Mouse (Mus musculus) Patski (cell line): ENCODE measurements at regions not wholly inside any gene's neighbourhood (a gene's known extent, or its start where the extent isn't known, plus 50 kb on each side); places are given as distances from the start of the nearest gene placed in this dataset.

Experiments used
- ATAC-seq: fragments of 100-300 bp; one replicate; pipeline ENCODE4 v1.8.0; 2021
- CTCF ChIA-PET: fragments of 350-600 bp; sonication (Branson Sonifier 250); formaldehyde crosslinking; loops from one replicate; lab custom pipeline; 2022; ENCODE audit warnings: inconsistent platforms; lab: Charles Lee
- POLR2A ChIA-PET: fragments of 350-600 bp; sonication (Branson Sonifier 250); formaldehyde crosslinking; loops from one replicate; lab custom pipeline; 2022; ENCODE audit warnings: antibody characterized with exemption, inconsistent platforms; lab: Charles Lee
- DNase-seq: peaks from one replicate; pipeline ENCODE4 v3.0.0-alpha.2; 2011; ENCODE audit warnings: low read depth, low spot score
- H3K27me3 ChIP-seq: fragments of 371-371 bp; one replicate; pipeline ENCODE4 v1.5.1; 2021
- CTCF ChIP-seq: fragments of 100-300 bp; IDR thresholded peaks from one replicate; pipeline ENCODE4 v1.5.1; 2021
- in situ Hi-C: fragments of 300-500 bp; cut with MboI; formaldehyde crosslinking; loops from 3 replicates; pipeline ENCODE4 v1.11.1; 2018; ENCODE audit warnings: low pct_unique_long_range_greater_than_20kb, mixed read lengths

- ChIA-PET POLR2A (no interaction called here), CTCF (no interaction called here)
- no peak for TF ChIP-seq CTCF
- in situ Hi-C loops, result no loop called here
- ATAC-seq, result no peak
- DNase-seq, result no peak
- no peaks in the 10 kb centered on the region for H3K27me3 ChIP-seq
Observed at GRCm38 (mm10) chr12:92672396-92672795, 823.4 kb upstream of the Sel1l start.

DNA sequence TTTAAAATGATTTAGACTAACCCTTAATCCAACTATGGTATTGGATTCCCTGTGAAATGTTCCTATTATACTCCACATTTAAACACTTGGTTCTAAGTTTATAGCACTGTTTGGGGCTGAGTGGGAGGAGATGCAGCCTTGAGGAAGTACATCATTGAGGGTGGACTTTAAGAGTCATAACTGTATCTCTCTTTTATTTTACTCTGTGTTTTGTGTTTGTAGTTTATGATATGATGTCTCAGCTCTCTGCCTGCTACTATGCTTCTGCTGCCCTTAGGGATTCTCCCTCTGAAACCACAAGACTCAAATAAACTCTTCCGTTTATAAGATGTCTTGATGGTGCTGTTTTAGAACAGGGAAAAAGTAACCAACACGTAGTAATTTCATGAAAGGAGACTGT, 797.7 kb upstream of the Sel1l start:
- ATAC-seq (no peak), DNase-seq (no peak)
- in situ Hi-C loops, result no loop called here
- no peak for TF ChIP-seq CTCF
- ChIA-PET POLR2A (no interaction called here), CTCF (no interaction called here)
- H3K27me3 ChIP-seq, result no peaks in the 10 kb centered on the region

DNA sequence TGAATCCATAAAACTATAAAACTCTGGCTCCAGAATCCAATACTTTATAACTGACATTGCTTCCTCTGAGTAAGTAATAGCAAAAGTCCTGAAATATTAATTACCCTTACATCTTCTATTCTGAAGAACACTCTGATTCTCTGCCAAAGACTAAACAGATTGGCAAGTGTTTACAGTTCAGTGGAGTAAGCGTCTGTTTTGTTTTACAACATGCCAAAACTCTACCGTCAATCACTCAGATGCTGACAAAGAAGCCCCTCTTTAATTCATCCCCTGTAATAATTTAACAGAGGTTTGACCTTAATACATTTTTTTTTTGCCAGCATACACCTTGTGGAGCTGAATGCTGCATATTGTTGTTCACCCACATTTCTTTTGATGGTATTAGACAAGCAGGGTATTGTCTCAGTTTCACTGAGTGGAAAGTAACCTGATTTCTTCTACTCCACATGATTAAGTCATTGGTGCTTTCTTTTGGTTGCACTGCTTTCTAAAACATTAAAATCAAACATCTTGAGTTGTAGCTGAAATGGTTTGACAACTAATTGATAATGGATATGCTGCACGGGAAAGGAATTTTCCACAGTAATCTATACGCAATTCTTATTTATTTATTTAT, 796.2 kb upstream of the Sel1l start:
- in situ Hi-C loops, result no loop called here
- ChIA-PET POLR2A (no interaction called here), CTCF (no interaction called here)
- TF ChIP-seq CTCF, result no peak
- ATAC-seq (no peak), DNase-seq (no peak)
- H3K27me3 ChIP-seq, result no peaks in the 10 kb centered on the region

DNA sequence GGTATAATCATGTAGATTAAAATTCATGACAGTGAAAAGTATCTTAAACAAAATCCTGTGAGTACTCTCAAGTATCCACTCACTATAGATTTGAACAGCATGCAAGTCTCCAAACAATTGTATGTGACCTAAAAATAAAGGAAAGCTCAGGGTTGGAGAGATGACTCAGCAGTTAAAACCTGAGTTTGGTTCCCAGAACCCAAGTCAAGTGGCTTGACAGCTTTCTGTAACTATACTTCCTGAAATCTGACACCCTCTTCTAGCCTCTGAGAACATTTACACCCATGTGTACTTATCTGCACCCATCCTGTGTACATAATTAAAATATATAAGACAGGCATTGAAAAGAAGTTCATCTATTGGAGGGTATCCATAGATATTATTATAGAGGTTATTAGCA, 770.2 kb upstream of the Sel1l start:
- no peaks in the 10 kb centered on the region for H3K27me3 ChIP-seq
- TF ChIP-seq CTCF, result no peak
- ATAC-seq (no peak), DNase-seq (no peak)
- CTCF ChIA-PET, result no interaction called here
- in situ Hi-C loops, result no loop called here
- POLR2A ChIA-PET, result no interaction called here

- TF ChIP-seq CTCF, result no peak
- in situ Hi-C loops, result no loop called here
- DNase-seq, result no peak
- POLR2A ChIA-PET, result no interaction called here
- no peak for ATAC-seq
- CTCF ChIA-PET, result no interaction called here
- H3K27me3 ChIP-seq, result no peaks in the 10 kb centered on the region
Observed at GRCm38 (mm10) chr12:92618519-92618918, 769.6 kb upstream of the Sel1l start.

DNA sequence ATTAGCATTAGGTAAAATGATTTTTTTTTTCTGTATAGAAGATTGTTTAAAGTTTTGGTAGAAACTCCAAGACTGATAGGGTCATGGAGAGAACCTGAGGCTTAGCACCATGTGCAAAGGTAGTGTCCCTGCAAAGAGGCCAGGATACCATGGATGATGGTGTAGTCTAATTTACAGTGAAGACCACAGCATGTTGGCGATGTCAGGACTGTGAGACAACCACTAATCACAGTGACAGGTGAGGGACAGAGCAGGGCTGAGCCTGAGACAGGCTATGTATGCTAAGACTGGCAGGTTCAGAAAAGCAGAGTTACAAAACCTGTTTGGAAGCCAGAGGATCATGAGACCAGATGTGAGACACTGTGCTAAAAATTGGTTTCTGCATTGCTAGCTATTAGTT, 752.7 kb upstream of the Sel1l start:
- ChIA-PET POLR2A (no interaction called here), CTCF (no interaction called here)
- in situ Hi-C loops, result no loop called here
- no peaks in the 10 kb centered on the region for H3K27me3 ChIP-seq
- DNase-seq (no peak), ATAC-seq (no peak)
- no peak for TF ChIP-seq CTCF

DNA sequence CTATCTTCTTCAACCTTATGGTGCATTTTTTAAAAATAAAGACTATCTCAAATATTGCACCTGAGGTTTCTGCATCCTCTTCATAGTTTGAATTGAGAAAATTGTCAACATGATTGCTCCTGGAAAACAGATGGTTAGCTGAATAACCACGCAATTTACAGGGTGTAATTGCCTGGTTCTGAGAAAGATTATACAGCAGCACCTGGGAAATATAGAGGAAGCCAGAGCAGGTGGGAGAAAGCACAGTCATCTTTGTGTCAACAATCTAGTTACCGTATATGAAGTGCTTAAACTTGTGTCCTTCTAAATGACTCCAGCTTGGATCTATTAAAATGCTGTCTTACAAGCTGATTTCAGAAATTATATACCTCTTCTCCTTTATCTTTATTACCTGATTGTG, 740.8 kb upstream of the Sel1l start:
- DNase-seq, result no peak
- ChIA-PET CTCF (no interaction called here), POLR2A (no interaction called here)
- no peak for ATAC-seq
- no peak for TF ChIP-seq CTCF
- H3K27me3 ChIP-seq, result no peaks in the 10 kb centered on the region
- in situ Hi-C loops, result no loop called here

DNA sequence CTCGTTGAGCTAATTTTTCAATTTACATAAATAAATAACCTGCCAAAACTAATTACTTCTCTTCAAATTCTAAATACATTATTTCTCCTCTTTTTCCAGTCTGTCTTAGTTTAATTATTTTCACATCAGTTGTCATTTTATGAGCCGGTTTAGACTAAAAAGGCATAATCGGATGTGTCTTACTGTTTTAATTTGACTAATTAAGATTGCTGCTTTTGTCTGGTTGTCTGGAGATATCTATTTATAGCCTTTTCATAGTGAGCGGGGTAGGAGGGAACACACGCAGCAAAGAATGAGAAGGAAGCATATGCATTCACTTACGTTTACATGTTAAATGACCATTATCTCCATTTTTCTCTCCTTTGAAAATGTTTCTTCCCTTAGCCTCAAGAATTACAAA, 740.3 kb upstream of the Sel1l start:
- ATAC-seq (no peak), DNase-seq (no peak)
- H3K27me3 ChIP-seq, result no peaks in the 10 kb centered on the region
- ChIA-PET CTCF (no interaction called here), POLR2A (no interaction called here)
- TF ChIP-seq CTCF, result no peak
- in situ Hi-C loops, result no loop called here

DNA sequence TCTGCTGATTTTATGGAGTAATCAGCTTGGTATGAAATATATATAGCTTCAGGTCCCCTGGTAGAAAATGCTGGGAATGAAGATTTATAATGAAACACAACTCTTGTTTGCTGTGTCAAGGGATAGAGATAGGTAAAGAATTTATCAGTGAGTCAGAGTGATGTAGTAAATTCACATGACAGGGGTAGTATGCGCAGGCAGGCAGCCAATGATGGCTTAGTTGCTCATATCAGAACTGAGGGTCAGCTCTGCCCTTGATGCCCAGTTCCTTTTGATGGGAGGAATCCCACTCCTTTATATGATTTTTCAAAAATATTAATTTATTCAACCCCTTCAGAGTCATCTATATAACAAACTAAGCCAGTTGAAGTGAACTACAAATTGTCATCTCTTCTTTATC, 729.6 kb upstream of the Sel1l start:
- ChIA-PET CTCF (no interaction called here), POLR2A (no interaction called here)
- no peak for DNase-seq
- ATAC-seq, result no peak
- H3K27me3 ChIP-seq, result no peaks in the 10 kb centered on the region
- in situ Hi-C loops, result no loop called here
- TF ChIP-seq CTCF, result no peak
